Mouse (Mus musculus) skeletal muscle tissue, adult 2 months (tissue): ENCODE measurements around the gene Cux2.
A peak's percentile ranks its signal among the peaks of the same experiment; 100 is the strongest.

Source experiments
- DNase-seq: peaks from one replicate; pipeline ENCODE4 v3.0.0-alpha.2; 2012; ENCODE audit warnings: low read depth, low spot score

The Cux2 gene

GRCm38 (mm10) chr5:121962974-121963373 lies 86.9 kb downstream of the Cux2 start:
- DNase-seq: no peak

GRCm38 (mm10) chr5:121962359-121962758 lies 87.5 kb downstream of the Cux2 start:
- DNase-seq: peak; percentile 26

GRCm38 (mm10) chr5:121961256-121961655 lies 88.6 kb downstream of the Cux2 start:
- no peak for DNase-seq

- DNase-seq: no peak
Observed at GRCm38 (mm10) chr5:121959688-121960087, 90.2 kb downstream of the Cux2 start.

- DNase-seq: no peak
Observed at GRCm38 (mm10) chr5:121958551-121958950, 91.4 kb downstream of the Cux2 start.

- no peak for DNase-seq
Observed at GRCm38 (mm10) chr5:121955806-121956205, 94.1 kb downstream of the Cux2 start.

- DNase-seq: no peak
Observed at GRCm38 (mm10) chr5:121950175-121950574, 99.7 kb downstream of the Cux2 start.

GRCm38 (mm10) chr5:121949050-121949443 lies 100.9 kb downstream of the Cux2 start:
- no peak for DNase-seq

GRCm38 (mm10) chr5:121948302-121949049 lies 101.4 kb downstream of the Cux2 start:
- DNase-seq: no peak

GRCm38 (mm10) chr5:121946657-121947245 lies 103.2 kb downstream of the Cux2 start:
- no peak for DNase-seq

GRCm38 (mm10) chr5:121945819-121946218 lies 104.1 kb downstream of the Cux2 start:
- DNase-seq: peak; percentile 48

- DNase-seq: peak; percentile 45
Observed at GRCm38 (mm10) chr5:121944021-121944790, 105.7 kb downstream of the Cux2 start.

GRCm38 (mm10) chr5:121943472-121943871 lies 106.4 kb downstream of the Cux2 start:
- DNase-seq: peak; percentile 34

GRCm38 (mm10) chr5:121938065-121938849 lies 111.6 kb downstream of the Cux2 start:
- DNase-seq: no peak

- DNase-seq: no peak
Observed at GRCm38 (mm10) chr5:121930261-121930660, 119.6 kb downstream of the Cux2 start.

- no peak for DNase-seq
Observed at GRCm38 (mm10) chr5:121928362-121929000, 121.4 kb downstream of the Cux2 start.

GRCm38 (mm10) chr5:121926543-121926814 lies 123.4 kb downstream of the Cux2 start:
- DNase-seq: no peak

GRCm38 (mm10) chr5:121925751-121926542 lies 124.0 kb downstream of the Cux2 start:
- no peak for DNase-seq

- DNase-seq: no peak
Observed at GRCm38 (mm10) chr5:121925291-121925690, 124.6 kb downstream of the Cux2 start.

- no peak for DNase-seq
Observed at GRCm38 (mm10) chr5:121924423-121924822, 125.5 kb downstream of the Cux2 start.
